Mouse (Mus musculus): ENCODE measurements around the gene Olfr681.
"Not testable (repeated sequence)": the region's sequence is repeated elsewhere in the genome, so short reads cannot be mapped to it uniquely, and the experiment has no call there.

Gene Olfr681

GRCm38 (mm10) chr7:105116536-105116935, at the start of gene Olfr681:
Gene Olfr681 (plus strand): TSS chr7:105116836.
- no peak for DNase-seq (ENCODE audit: low spot score)

DNA sequence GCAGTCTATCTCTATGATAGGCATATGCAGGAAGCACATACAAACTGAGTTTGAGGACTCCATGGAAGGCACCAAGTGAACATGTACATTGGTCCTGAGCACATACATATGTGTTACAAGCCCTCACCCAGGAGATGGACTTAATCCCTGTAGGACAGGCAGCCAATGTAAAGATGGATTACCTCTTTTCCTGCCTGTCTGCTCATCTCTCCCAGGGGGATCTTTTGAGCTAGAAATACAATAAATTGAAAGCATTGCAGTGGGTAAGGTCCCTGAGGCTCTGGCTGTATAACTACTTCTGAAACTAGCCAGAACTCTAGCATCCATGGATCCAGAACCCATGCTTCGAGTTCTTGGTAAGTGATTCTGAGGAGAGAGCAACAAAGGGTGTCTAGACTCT, 35.7 kb upstream of the Olfr681 start, which contains the start of gene Olfr679:
Olfr679 (plus strand) TSS at position 301 of the 400 bp plus-strand sequence.
- no peak for DNase-seq (ENCODE audit: low spot score)

GRCm38 (mm10) chr7:105092717-105093116, 23.9 kb upstream of the Olfr681 start, which contains the start of gene Olfr680-ps1:
Gene Olfr680-ps1 (minus strand): TSS chr7:105092817.
- not testable (repeated sequence) for DNase-seq (ENCODE audit: low spot score)

DNA sequence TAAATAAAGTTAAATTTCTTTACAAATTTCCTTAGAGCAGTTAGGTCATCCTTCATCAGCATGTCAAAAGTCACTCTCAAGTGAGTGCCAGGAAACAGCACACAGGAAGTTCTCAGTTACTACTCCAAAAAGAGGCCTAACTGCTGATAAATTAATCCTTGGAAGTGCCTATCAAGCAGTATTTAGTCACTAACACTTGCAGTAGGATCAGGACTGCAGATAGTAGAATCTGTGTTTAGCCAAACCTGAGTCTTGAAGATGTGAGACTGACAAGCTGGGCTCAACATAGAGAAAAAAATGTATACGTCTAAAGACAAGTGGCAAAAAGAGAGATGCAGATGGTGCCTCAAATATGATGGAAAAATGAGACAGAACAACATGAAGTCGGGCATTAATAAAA, 24.6 kb downstream of the Olfr681 start:
- no peak for DNase-seq (ENCODE audit: low spot score)

DNA sequence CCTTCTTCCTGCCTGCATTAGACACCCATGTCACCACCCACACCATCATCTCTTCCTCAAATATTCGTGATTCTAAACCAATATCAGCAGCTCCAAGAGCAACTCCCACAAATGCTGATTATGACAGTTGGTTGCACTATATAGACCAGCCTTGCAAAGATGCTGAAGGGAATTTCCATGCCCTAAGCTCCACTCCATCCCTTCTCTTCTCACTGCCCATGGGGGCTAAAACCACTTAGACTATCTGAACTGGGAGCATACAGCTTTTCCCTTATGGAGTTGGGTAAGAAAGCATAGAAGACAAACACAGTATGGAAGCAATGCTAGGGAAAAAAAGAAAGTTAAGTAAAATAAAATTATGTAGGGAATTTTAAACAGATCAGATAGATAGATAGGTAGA, 30.3 kb downstream of the Olfr681 start, which contains the start of gene Olfr683:
Olfr683 (minus strand) TSS at position 101 of the 400 bp plus-strand sequence.
- no peak for DNase-seq (ENCODE audit: low spot score)

- DNase-seq (ENCODE audit: low spot score), result no peak
These were observed 46.9 kb downstream of the Olfr681 start, which contains the start of gene Olfr684 for GRCm38 (mm10) chr7:105163553-105163952. Gene Olfr684 (minus strand): TSS chr7:105163653.

- DNase-seq (ENCODE audit: low spot score), result no peak
These were observed 54.1 kb downstream of the Olfr681 start for GRCm38 (mm10) chr7:105170773-105171172.

Measured in spleen, adult 12 weeks (tissue).